Mouse (Mus musculus): ENCODE data around the gene Nrp1. TPM values are rescaled to one million over a fixed set of nuclear protein-coding genes. Genes with fewer than 3 reads are reported as not detected.

Gene Nrp1
- polyA plus RNA-seq, 1 experiment from 2014 or later, result 40.8 TPM

- H3K9me3 ChIP-seq, result no peaks in the 10 kb centered on the region
- no peak overlapping the region for H3K9ac ChIP-seq
- no peak overlapping the region for H3K4me2 ChIP-seq
- H3K27me3 ChIP-seq, result peaks cover 5% of the 10 kb centered on the region; the same call in 1 of the 2 replicates
- no peak overlapping the region for H3K4me3 ChIP-seq (replicated peaks)
- 79% methylated on average over 5 of the region's 5 CpGs for WGBS
- peaks cover 12% of the 10 kb centered on the region; the same call in 1 of the 2 replicates for H3K36me3 ChIP-seq (replicated peaks)
- H3K27ac ChIP-seq, result no peak overlapping the region
- no peaks in the 10 kb centered on the region; the same call in 1 of the 2 replicates for H3K4me1 ChIP-seq
- ATAC-seq (ENCODE audit: low FRiP score), result no peak
Measured at GRCm38 (mm10) chr8:128479309-128480013, 121.1 kb downstream of the Nrp1 start.

GRCm38 (mm10) chr8:128480896-128481665 lies 122.7 kb downstream of the Nrp1 start:
- no peak for ATAC-seq (ENCODE audit: low FRiP score)
- Histone ChIP-seq H3K27ac (no peak overlapping the region), H3K4me3 (replicated peaks) (no peak overlapping the region), H3K4me1 (no peaks in the 10 kb centered on the region), H3K4me2 (no peak overlapping the region), H3K36me3 (replicated peaks) (peaks cover 10% of the 10 kb centered on the region; the same call in 1 of the 2 replicates), H3K9me3 (no peaks in the 10 kb centered on the region), H3K27me3 (peaks cover 8% of the 10 kb centered on the region), H3K9ac (no peak overlapping the region)
- 85% methylated on average over 8 of the region's 8 CpGs for WGBS

GRCm38 (mm10) chr8:128483344-128483743 lies 124.9 kb downstream of the Nrp1 start:
- H3K9ac ChIP-seq, result no peak overlapping the region
- H3K27ac ChIP-seq, result no peak overlapping the region
- peaks cover 10% of the 10 kb centered on the region for H3K4me1 ChIP-seq
- H3K4me3 ChIP-seq (replicated peaks), result no peak overlapping the region
- no peak for ATAC-seq (ENCODE audit: low FRiP score)
- H3K36me3 ChIP-seq (replicated peaks), result peaks cover 5% of the 10 kb centered on the region; the same call in 1 of the 2 replicates
- H3K27me3 ChIP-seq, result peaks cover 13% of the 10 kb centered on the region
- 52% methylated on average over 3 of the region's 3 CpGs for WGBS
- no peaks in the 10 kb centered on the region for H3K9me3 ChIP-seq
- no peak overlapping the region for H3K4me2 ChIP-seq

- H3K36me3 ChIP-seq (replicated peaks), result peaks cover 5% of the 10 kb centered on the region; the same call in 1 of the 2 replicates
- no peaks in the 10 kb centered on the region for H3K9me3 ChIP-seq
- H3K27me3 ChIP-seq, result peaks cover 21% of the 10 kb centered on the region
- H3K27ac ChIP-seq, result no peak overlapping the region
- no peak overlapping the region for H3K4me2 ChIP-seq
- H3K9ac ChIP-seq, result no peak overlapping the region
- ATAC-seq (ENCODE audit: low FRiP score), result no peak
- H3K4me3 ChIP-seq (replicated peaks), result no peak overlapping the region
- 88% methylated on average over 1 of the region's 1 CpGs for WGBS
- H3K4me1 ChIP-seq, result peaks cover 15% of the 10 kb centered on the region
Measured at GRCm38 (mm10) chr8:128484720-128485124, 126.3 kb downstream of the Nrp1 start.

- Histone ChIP-seq H3K9me3 (no peaks in the 10 kb centered on the region), H3K4me1 (peaks cover 17% of the 10 kb centered on the region), H3K36me3 (replicated peaks) (peaks cover under 1% of the 10 kb centered on the region; the same call in 1 of the 2 replicates), H3K4me3 (replicated peaks) (no peak overlapping the region), H3K27me3 (peaks cover 27% of the 10 kb centered on the region), H3K27ac (no peak overlapping the region), H3K9ac (no peak overlapping the region), H3K4me2 (no peak overlapping the region)
- no peak for ATAC-seq (ENCODE audit: low FRiP score)
- 83% methylated on average over 2 of the region's 2 CpGs for WGBS
Measured at GRCm38 (mm10) chr8:128486043-128486442, 127.6 kb downstream of the Nrp1 start.

- Histone ChIP-seq H3K27me3 (peaks cover 27% of the 10 kb centered on the region), H3K4me3 (replicated peaks) (no peak overlapping the region), H3K27ac (no peak overlapping the region), H3K4me2 (no peak overlapping the region), H3K9me3 (no peaks in the 10 kb centered on the region), H3K4me1 (peaks cover 20% of the 10 kb centered on the region), H3K36me3 (replicated peaks) (no peaks in the 10 kb centered on the region), H3K9ac (no peak overlapping the region)
- ATAC-seq (ENCODE audit: low FRiP score), result no peak
- WGBS, result 15% methylated on average over 10 of the region's 10 CpGs
Measured at GRCm38 (mm10) chr8:128487966-128488931, 129.8 kb downstream of the Nrp1 start.

- ATAC-seq (ENCODE audit: low FRiP score), result no peak
- Histone ChIP-seq H3K4me1 (peaks cover 20% of the 10 kb centered on the region), H3K4me3 (replicated peaks) (no peak overlapping the region), H3K36me3 (replicated peaks) (no peaks in the 10 kb centered on the region), H3K4me2 (no peak overlapping the region), H3K27me3 (peaks cover 30% of the 10 kb centered on the region), H3K9me3 (no peaks in the 10 kb centered on the region), H3K27ac (no peak overlapping the region), H3K9ac (no peak overlapping the region)
- 94% methylated on average over 1 of the region's 1 CpGs for WGBS
Measured at GRCm38 (mm10) chr8:128489351-128489750, 130.9 kb downstream of the Nrp1 start.

GRCm38 (mm10) chr8:128491126-128492067 lies 133.0 kb downstream of the Nrp1 start:
- no peak overlapping the region for H3K9ac ChIP-seq
- H3K4me3 ChIP-seq (replicated peaks), result no peak overlapping the region
- H3K27me3 ChIP-seq, result peaks cover 23% of the 10 kb centered on the region; the same call in 1 of the 2 replicates
- H3K36me3 ChIP-seq (replicated peaks), result no peaks in the 10 kb centered on the region
- peak; percentile 82 for ATAC-seq (ENCODE audit: low FRiP score)
- no peak overlapping the region for H3K4me2 ChIP-seq
- H3K9me3 ChIP-seq, result no peaks in the 10 kb centered on the region
- H3K27ac ChIP-seq, result no peak overlapping the region
- peaks cover 20% of the 10 kb centered on the region for H3K4me1 ChIP-seq
- WGBS, result 45% methylated on average over 5 of the region's 5 CpGs

- H3K9ac ChIP-seq, result no peak overlapping the region
- 86% methylated on average over 3 of the region's 3 CpGs for WGBS
- H3K27me3 ChIP-seq, result peaks cover 19% of the 10 kb centered on the region; the same call in 1 of the 2 replicates
- H3K36me3 ChIP-seq (replicated peaks), result no peaks in the 10 kb centered on the region
- H3K4me1 ChIP-seq, result peaks cover 6% of the 10 kb centered on the region; the same call in 1 of the 2 replicates
- H3K4me3 ChIP-seq (replicated peaks), result no peak overlapping the region
- H3K27ac ChIP-seq, result no peak overlapping the region
- H3K4me2 ChIP-seq, result no peak overlapping the region
- no peaks in the 10 kb centered on the region for H3K9me3 ChIP-seq
- ATAC-seq (ENCODE audit: low FRiP score), result no peak
Measured at GRCm38 (mm10) chr8:128493801-128494200, 135.4 kb downstream of the Nrp1 start.

GRCm38 (mm10) chr8:128498836-128499235 lies 140.4 kb downstream of the Nrp1 start:
- Histone ChIP-seq H3K9ac (no peak overlapping the region), H3K4me1 (no peaks in the 10 kb centered on the region; the same call in 1 of the 2 replicates), H3K4me2 (no peak overlapping the region), H3K9me3 (no peaks in the 10 kb centered on the region), H3K27me3 (peaks cover under 1% of the 10 kb centered on the region; the same call in 1 of the 2 replicates), H3K27ac (no peak overlapping the region), H3K36me3 (replicated peaks) (peaks cover 8% of the 10 kb centered on the region; the same call in 1 of the 2 replicates), H3K4me3 (replicated peaks) (no peak overlapping the region)
- no peak for ATAC-seq (ENCODE audit: low FRiP score)
- 86% methylated on average over 4 of the region's 4 CpGs for WGBS
